Mouse (Mus musculus) liver (tissue): ENCODE results near the gene Krtap16-1.

Experiments
- DNase-seq: peaks from one replicate; pipeline ENCODE4 v3.0.0-alpha.2; 2020; ENCODE audit warnings: mixed read lengths

The Krtap16-1 gene

GRCm38 (mm10) chr11:99937751-99938264 lies 48.6 kb downstream of the Krtap16-1 start:
- DNase-seq, result no peak

GRCm38 (mm10) chr11:99935991-99936390 lies 50.4 kb downstream of the Krtap16-1 start, which contains the start of gene Krtap31-2:
Gene Krtap31-2, plus strand, starts transcription at chr11:99936291.
- no peak for DNase-seq
